Mouse (Mus musculus): ENCODE results near the gene Mtrex. TPM values are rescaled to one million over a fixed set of nuclear protein-coding genes. Genes with fewer than 3 reads are reported as not detected.
A peak's percentile ranks its signal among the peaks of the same experiment; 100 is the strongest.

Gene Mtrex
- total and polyA plus RNA-seq, 2 experiments from 2014 or later = 18.8 to 38.8 TPM

GRCm38 (mm10) chr13:112861825-112862306 is 65.3 kb downstream of the Mtrex start:
- no peak overlapping the region for H3K9ac ChIP-seq (replicated peaks; ENCODE audit: low read length)
- 40% methylated on average over 5 of the region's 5 CpGs for WGBS
- no peaks in the 10 kb centered on the region for H3K9me3 ChIP-seq (ENCODE audit: low read length)
- H3K27ac ChIP-seq = no peak overlapping the region
- H3K4me3 ChIP-seq (ENCODE audit: low read length) = no peak overlapping the region
- H3K27me3 ChIP-seq (ENCODE audit: insufficient read depth, low read length) = no peaks in the 10 kb centered on the region
- H3K4me1 ChIP-seq (ENCODE audit: insufficient read depth, low read length) = no peaks in the 10 kb centered on the region
- H3K36me3 ChIP-seq (ENCODE audit: insufficient read depth, low read length) = peaks cover 15% of the 10 kb centered on the region; the same call in 1 of the 2 replicates
- no peak overlapping the region for H3K4me2 ChIP-seq (ENCODE audit: low read depth, low read length)
- peak; percentile 20 for DNase-seq (ENCODE audit: low spot score)
- no peak for ATAC-seq
- no peak for TF ChIP-seq CTCF (IDR thresholded peaks at IDR 0.05; ENCODE audit: low read depth)

GRCm38 (mm10) chr13:112860911-112861310 is 66.3 kb downstream of the Mtrex start:
- DNase-seq (ENCODE audit: low spot score) (no peak), ATAC-seq (no peak)
- H3K4me1 ChIP-seq (ENCODE audit: insufficient read depth, low read length) = no peaks in the 10 kb centered on the region
- WGBS = 96% methylated on average over 9 of the region's 9 CpGs
- H3K9me3 ChIP-seq (ENCODE audit: low read length) = no peaks in the 10 kb centered on the region
- no peak overlapping the region for H3K4me2 ChIP-seq (ENCODE audit: low read depth, low read length)
- no peak for TF ChIP-seq CTCF (IDR thresholded peaks at IDR 0.05; ENCODE audit: low read depth)
- H3K36me3 ChIP-seq (ENCODE audit: insufficient read depth, low read length) = peaks cover 7% of the 10 kb centered on the region; the same call in 1 of the 2 replicates
- no peak overlapping the region for H3K4me3 ChIP-seq (ENCODE audit: low read length)
- no peak overlapping the region for H3K9ac ChIP-seq (replicated peaks; ENCODE audit: low read length)
- no peaks in the 10 kb centered on the region for H3K27me3 ChIP-seq (ENCODE audit: insufficient read depth, low read length)
- no peak overlapping the region for H3K27ac ChIP-seq

GRCm38 (mm10) chr13:112860370-112860769 is 66.8 kb downstream of the Mtrex start:
- Histone ChIP-seq H3K4me1 (ENCODE audit: insufficient read depth, low read length) (no peaks in the 10 kb centered on the region), H3K9ac (replicated peaks; ENCODE audit: low read length) (no peak overlapping the region), H3K27me3 (ENCODE audit: insufficient read depth, low read length) (no peaks in the 10 kb centered on the region), H3K36me3 (ENCODE audit: insufficient read depth, low read length) (peaks cover 3% of the 10 kb centered on the region; the same call in 1 of the 2 replicates), H3K27ac (no peak overlapping the region), H3K9me3 (ENCODE audit: low read length) (no peaks in the 10 kb centered on the region), H3K4me2 (ENCODE audit: low read depth, low read length) (no peak overlapping the region), H3K4me3 (ENCODE audit: low read length) (no peak overlapping the region)
- no peak for TF ChIP-seq CTCF (IDR thresholded peaks at IDR 0.05; ENCODE audit: low read depth)
- DNase-seq (ENCODE audit: low spot score) = no peak
- WGBS = 90% methylated on average over 2 of the region's 2 CpGs
- no peak for ATAC-seq

- Histone ChIP-seq H3K27ac (no peak overlapping the region), H3K4me2 (ENCODE audit: low read depth, low read length) (no peak overlapping the region), H3K9ac (replicated peaks; ENCODE audit: low read length) (no peak overlapping the region), H3K27me3 (ENCODE audit: insufficient read depth, low read length) (no peaks in the 10 kb centered on the region), H3K36me3 (ENCODE audit: insufficient read depth, low read length) (no peaks in the 10 kb centered on the region; the same call in 1 of the 2 replicates), H3K4me1 (ENCODE audit: insufficient read depth, low read length) (no peaks in the 10 kb centered on the region), H3K9me3 (ENCODE audit: low read length) (no peaks in the 10 kb centered on the region), H3K4me3 (ENCODE audit: low read length) (no peak overlapping the region)
- 90% methylated on average over 21 of the region's 21 CpGs for WGBS
- TF ChIP-seq CTCF (IDR thresholded peaks at IDR 0.05; ENCODE audit: low read depth) = no peak
- ATAC-seq (no peak), DNase-seq (ENCODE audit: low spot score) (no peak)
Measured at GRCm38 (mm10) chr13:112859574-112860134, 67.5 kb downstream of the Mtrex start.

GRCm38 (mm10) chr13:112857921-112858320 is 69.3 kb downstream of the Mtrex start:
- WGBS = 76% methylated on average over 7 of the region's 7 CpGs
- Histone ChIP-seq H3K9ac (replicated peaks; ENCODE audit: low read length) (no peak overlapping the region), H3K4me3 (ENCODE audit: low read length) (no peak overlapping the region), H3K36me3 (ENCODE audit: insufficient read depth, low read length) (no peaks in the 10 kb centered on the region; the same call in 1 of the 2 replicates), H3K27ac (no peak overlapping the region), H3K9me3 (ENCODE audit: low read length) (no peaks in the 10 kb centered on the region), H3K4me2 (ENCODE audit: low read depth, low read length) (no peak overlapping the region), H3K27me3 (ENCODE audit: insufficient read depth, low read length) (no peaks in the 10 kb centered on the region), H3K4me1 (ENCODE audit: insufficient read depth, low read length) (no peaks in the 10 kb centered on the region; the same call in 1 of the 2 replicates)
- ATAC-seq (no peak), DNase-seq (ENCODE audit: low spot score) (no peak)
- TF ChIP-seq CTCF (IDR thresholded peaks at IDR 0.05; ENCODE audit: low read depth) = no peak

GRCm38 (mm10) chr13:112854402-112854801 is 72.8 kb downstream of the Mtrex start:
- Histone ChIP-seq H3K36me3 (ENCODE audit: insufficient read depth, low read length) (no peaks in the 10 kb centered on the region; the same call in 1 of the 2 replicates), H3K9ac (replicated peaks; ENCODE audit: low read length) (no peak overlapping the region), H3K9me3 (ENCODE audit: low read length) (no peaks in the 10 kb centered on the region), H3K27ac (no peak overlapping the region), H3K4me3 (ENCODE audit: low read length) (no peak overlapping the region), H3K4me2 (ENCODE audit: low read depth, low read length) (no peak overlapping the region), H3K27me3 (ENCODE audit: insufficient read depth, low read length) (no peaks in the 10 kb centered on the region), H3K4me1 (ENCODE audit: insufficient read depth, low read length) (no peaks in the 10 kb centered on the region; the same call in 1 of the 2 replicates)
- ATAC-seq (peak; percentile 51; the same call in 1 of the 2 replicates), DNase-seq (ENCODE audit: low spot score) (no peak)
- WGBS = 61% methylated on average over 6 of the region's 6 CpGs
- 0 out of 2 replicates have a peak, but pooled peaks have one; percentile 32 for TF ChIP-seq CTCF (IDR thresholded peaks at IDR 0.05; ENCODE audit: low read depth)

GRCm38 (mm10) chr13:112853710-112854316 is 73.4 kb downstream of the Mtrex start:
- Histone ChIP-seq H3K4me1 (ENCODE audit: insufficient read depth, low read length) (no peaks in the 10 kb centered on the region; the same call in 1 of the 2 replicates), H3K36me3 (ENCODE audit: insufficient read depth, low read length) (no peaks in the 10 kb centered on the region), H3K4me2 (ENCODE audit: low read depth, low read length) (no peak overlapping the region), H3K27me3 (ENCODE audit: insufficient read depth, low read length) (no peaks in the 10 kb centered on the region), H3K9me3 (ENCODE audit: low read length) (no peaks in the 10 kb centered on the region), H3K9ac (replicated peaks; ENCODE audit: low read length) (no peak overlapping the region), H3K27ac (no peak overlapping the region), H3K4me3 (ENCODE audit: low read length) (no peak overlapping the region)
- DNase-seq (ENCODE audit: low spot score) = no peak
- 31% methylated on average over 17 of the region's 17 CpGs for WGBS
- no peak for TF ChIP-seq CTCF (IDR thresholded peaks at IDR 0.05; ENCODE audit: low read depth)
- ATAC-seq = peak; percentile 40; the same call in 1 of the 2 replicates

Data from hindbrain, postnatal 0 days (tissue).